Mouse (Mus musculus) right cerebral cortex, adult 2 months (tissue): ENCODE data around the gene Dcdc2a.

Experiments
- DNase-seq, 2 experiments: peaks; one replicate each; pipeline ENCODE4 v3.0.0; 2021 to 2022; ENCODE audit warnings: low spot score in 2 of 2

Dcdc2a gene

DNA sequence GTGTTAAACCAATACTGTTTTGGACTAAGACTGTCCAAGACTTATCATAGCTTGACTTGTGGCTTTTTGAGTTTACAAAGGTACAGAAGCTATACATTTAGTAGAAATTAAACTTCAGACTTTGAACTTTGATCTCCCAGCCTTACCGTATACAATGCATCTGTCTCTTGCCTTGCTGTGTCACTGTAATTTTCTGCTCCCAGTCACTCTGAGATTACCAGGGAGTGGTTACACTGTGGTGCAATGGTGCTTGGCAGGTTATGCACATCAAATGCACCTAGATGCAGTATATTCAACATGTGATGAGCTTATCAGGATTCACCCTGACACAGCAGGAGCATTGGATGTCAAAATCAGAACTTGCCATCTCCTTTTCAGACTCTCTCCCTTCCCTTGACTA, 122.0 kb downstream of the Dcdc2a start:
- no peak for DNase-seq

DNA sequence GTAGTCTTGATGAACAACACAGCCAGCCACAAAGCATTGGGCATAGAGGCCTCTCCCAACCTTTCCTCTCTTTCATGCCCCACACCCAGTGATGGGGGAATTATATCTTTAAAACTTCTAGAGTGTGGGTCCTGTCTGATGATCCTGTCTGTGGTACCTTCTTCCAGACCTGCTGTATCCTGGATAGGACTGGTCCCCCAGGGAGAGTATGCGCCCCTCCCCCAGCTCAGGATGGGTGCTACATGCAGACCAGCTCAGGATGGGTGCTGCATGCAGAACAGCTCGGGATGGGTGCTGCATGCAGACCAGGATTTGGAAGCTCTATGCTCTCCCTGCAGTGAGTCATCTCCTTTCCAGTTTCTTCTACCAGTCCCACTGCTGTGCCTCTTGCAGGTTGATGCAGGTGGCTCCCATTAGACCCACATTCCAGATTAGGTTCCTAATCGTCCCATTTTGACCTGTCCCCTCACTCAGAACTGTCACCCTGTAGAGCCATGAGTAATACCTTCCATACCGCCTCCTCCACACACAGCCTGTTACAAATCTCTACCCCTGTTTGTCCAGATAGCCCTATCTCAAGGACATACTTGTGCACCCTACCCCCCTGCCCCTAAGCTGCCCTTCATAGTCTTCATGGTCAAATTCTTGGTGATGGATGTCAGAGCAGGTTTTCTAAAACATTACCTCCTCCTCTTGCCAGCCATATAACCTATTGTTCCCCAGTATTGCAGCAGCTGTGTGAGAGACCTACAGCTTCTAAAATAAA, 122.6 kb downstream of the Dcdc2a start:
- no peak for DNase-seq

DNA sequence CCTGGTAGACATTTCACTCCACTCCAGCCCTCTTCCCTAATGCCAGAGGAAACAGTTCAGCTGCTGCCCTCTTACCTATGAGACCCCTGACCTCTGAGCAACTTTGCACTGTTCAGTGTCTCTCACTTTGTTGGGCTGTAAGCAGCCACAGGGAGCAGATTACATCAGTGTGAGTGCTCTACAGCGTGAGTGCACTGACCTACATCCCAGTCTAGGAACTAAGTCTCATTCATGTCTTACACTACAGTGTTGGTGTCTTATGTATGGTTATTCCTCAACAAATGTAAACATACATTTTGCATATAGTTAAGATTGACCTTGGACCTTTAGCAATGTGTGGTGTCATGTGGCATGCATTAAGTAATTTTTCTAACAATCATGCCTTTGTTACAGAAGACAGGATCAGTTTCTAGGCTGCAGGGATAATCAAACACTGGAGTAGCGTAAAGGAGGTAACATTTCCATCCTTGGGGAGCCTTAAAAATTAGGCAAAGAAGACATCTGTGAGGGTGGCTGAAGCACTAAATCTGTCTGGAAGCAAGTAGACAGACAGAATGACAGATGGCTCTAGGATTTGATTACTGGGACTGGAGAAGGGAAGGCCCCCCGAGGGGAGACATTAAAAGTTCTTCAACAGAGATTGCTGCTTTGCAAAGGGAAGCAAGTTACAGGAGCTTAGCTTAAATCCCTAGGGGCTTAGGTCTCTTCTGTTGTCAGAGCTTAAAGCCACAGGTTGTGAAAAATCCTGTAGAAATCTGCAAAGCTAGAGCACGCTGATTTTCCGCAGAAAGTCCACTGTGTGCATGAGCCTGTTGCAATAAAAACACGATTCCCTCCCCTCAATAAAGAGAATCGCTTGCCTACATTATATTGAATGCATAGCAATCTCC, 130.9 kb downstream of the Dcdc2a start:
- DNase-seq, result no peak

DNA sequence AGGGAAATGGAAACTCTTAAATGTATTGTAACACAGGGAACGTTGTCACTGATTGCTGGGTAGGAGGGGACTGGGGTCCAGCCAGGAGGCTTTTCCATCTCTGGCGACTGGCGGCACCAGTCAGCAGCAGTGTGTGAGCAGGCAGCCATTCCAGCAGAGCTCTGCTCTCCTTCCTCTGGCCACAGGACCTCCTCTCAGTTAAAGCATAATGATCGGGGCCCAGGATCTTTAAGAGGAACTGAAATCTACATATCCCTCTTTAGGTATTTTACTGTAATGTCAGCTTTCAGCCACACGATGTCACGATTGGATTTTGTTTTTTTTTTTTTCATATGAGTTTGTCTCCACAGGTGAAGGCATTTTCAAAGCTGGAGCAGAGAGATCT, 131.5 kb downstream of the Dcdc2a start:
- DNase-seq, result peak in 1 of 2 experiments; percentile 28

DNA sequence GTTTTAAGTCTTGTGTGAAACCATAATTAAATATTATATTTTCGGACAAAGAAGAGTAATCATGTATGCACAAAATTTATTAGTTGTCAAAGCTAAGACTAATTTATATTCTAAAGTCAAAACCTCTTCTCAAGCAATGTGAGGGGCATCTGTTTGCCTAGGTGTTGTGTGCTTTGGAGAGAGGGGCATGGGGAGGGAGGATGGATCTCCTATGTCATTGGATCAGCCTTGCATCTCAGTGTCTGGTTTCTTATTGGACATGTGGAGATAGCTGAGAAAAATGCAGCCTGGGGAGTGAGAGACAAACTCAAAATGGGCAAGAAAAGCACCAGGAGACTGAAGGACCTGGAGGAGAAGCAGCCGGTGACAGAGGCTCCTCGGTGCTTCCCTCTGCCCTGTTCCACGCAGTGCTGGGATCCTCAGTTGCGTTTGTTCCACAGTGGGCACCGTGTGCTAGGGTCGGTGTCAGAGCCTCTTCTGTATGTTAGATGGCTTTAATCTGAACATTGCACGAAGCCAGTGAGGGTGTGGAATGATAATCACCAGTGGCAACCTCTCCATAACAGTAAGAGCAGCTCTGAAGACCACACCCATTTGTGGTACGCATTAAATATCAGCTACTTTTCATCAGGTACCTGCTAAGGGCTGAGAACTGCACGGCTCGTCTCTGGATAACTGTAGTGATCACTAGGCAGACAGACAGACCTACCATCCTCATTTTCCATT, 133.8 kb downstream of the Dcdc2a start:
- DNase-seq, result no peak

DNA sequence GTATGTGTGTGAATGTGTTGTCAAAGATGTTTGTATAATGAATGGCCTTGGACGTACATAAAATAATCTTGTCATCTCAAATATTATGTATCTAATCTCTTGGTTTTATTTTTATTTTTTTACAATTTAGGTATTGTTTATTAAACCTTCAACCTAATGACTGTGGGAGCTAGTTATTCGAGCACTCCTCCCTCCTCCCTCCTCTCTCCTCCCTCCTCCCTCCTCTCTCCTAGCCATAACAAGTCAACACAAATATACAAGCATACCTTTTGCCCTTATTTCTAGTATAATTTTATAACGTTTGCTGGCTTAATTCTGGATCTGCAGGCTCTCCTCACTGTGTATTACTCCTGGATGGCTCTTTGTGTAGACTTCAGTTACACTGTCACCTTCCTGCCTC, 134.4 kb downstream of the Dcdc2a start:
- DNase-seq, result no peak

DNA sequence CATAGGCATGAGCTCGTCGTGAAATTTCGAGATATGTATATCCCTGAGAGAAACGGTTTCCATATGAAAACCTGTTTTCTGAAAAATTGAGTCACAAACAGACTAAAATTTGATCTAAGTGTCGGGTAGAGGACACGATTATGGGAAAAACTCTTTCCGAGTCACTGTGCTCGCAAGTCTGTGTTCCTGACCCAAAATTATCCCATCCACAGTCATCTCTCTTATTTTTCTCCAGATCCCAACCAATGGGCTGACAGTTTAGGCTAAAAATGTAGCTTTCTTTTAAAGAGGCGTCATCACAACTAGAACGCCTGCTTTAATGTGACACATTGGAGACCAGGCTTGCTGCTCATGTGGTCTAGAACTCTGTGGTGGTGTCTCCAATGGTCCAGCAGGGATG, 139.9 kb downstream of the Dcdc2a start:
- DNase-seq, result no peak

DNA sequence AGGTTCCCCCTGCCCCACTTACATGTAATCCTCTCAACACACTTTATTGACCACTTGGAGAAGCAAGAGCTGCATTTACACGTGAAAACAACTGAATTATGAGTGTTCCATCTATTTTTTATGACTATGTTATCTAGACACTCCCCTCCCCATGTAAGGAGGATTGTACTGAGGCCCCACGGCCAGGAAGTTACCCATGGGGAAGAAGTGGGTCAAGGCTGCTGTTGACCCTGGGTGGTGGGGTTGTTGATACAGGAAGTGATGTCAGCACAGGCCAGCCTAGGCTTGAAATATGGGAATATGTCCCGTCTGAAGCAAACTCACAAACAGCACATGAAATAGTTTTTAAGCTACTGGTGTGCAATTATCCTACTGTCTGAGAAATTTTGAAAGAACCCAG, 144.1 kb downstream of the Dcdc2a start:
- no peak for DNase-seq

DNA sequence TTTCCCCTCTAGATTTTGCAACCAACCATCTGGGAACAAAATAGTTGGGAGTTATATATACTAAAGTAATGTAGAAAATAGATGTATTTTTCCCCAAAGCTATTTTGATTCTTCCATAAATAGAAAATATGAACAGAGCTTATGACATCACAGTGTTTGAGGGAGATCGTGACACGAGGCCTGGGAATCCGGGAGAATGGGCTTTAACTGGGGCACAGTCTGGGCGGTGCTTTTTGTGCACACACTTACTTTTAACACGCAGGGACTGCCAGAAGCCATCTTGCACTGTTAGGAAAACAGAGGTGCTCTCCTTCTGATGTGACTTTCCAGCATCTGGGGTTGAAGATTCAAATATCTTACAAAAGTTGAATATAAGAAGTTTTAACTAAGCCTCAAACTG, 151.1 kb downstream of the Dcdc2a start:
- no peak for DNase-seq

DNA sequence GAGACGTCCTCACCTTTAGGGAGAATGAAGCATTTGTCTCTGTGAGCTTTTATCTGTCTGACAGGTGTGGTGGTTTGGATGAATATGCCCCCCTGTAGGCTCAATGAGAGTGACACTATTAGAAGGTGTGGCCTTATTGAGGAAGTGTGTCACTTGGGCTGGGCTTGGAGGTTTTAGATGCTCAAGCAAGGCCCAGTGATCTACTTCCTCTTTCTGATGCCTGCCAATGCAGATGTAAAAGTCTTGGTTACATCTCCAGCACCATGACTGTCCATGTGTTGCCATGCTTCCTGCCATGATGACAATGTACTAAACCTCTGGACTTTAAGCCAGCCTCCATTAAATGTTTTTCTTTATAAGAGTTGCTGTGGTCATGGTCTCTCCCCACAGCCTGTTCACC, 162.6 kb downstream of the Dcdc2a start:
- DNase-seq, result no peak

DNA sequence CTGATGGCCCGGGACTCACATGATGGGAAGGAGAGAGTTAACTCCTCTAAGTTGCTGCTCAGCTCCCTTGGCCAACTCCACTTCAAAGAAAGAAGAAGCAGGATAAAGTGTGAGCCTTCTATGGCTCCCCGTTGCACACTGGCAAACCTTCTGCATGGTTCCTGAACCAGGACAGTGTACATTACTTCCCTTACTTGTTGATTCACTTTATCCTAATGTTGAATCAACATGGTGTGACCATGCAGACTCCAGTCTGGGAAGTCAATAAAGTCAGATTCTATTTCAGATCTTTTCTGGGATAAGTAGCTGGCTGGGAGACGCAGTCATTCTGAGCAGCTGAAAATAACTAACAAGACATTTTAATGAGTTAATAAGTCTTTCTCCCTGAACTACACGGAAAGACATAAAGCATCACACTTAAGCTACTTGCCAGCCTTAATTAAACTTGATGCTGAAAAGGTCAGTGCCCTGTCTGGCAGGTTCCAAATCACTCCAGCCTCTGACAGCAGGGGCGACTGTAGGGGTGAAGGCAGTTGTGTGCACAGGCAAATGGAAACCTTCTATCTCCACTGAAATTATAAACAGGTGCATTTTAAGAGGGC, 164.5 kb downstream of the Dcdc2a start:
- no peak for DNase-seq

DNA sequence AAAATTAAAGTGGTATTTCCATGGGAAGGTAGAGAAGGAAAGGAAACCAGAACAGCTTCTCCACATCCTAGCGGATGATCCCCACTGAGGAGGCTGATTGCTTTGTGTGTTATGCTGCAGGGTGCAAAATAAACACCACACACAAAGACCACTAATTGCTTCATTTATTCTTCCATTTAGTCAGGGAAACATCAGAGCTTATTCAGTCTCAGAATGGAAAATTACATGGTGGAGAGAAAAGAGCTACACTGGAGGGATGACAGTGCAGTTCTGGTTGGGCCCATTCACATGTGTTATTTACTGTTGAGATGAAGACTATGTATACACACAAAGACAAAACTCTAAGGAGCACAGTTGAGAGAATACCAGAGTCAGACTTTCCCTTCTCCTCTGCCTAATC, 196.1 kb downstream of the Dcdc2a start:
- no peak for DNase-seq

DNA sequence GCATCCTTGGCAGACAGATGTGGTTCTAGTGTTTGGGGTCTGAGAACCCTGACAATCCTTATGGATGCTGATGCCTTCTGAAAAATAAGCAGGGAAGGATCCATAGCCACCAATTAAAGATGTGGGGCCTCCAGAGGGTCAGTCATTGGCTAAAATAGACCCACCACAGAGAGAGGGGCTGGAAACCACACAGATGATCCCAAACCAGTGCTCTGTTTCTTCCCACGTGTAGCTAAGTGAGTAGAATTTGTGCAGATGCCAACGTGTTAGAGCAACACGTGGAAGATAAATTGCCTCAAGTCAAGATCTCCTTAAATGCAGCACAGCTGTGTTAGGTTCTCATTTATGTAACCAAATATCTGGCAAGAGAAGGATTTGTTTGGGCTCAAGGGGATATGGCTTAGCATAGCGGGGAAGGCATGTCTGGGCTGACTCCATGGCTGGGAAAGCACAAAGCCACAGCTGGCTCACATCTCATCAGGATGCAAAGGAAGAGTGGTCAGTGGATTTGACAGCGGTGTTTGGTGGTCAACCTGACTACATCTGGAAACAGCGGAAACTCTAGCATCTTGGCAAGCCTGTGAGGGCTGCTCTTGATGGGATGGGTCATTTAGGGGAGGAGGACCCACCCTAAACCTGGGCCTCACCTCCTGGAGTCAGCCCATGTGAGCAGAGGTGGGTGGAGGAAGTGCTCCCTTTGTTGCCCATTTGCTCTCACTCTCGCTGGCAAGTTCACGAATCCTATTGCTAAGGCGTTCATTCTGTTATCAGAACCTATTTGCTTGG, 198.9 kb downstream of the Dcdc2a start:
- no peak for DNase-seq

DNA sequence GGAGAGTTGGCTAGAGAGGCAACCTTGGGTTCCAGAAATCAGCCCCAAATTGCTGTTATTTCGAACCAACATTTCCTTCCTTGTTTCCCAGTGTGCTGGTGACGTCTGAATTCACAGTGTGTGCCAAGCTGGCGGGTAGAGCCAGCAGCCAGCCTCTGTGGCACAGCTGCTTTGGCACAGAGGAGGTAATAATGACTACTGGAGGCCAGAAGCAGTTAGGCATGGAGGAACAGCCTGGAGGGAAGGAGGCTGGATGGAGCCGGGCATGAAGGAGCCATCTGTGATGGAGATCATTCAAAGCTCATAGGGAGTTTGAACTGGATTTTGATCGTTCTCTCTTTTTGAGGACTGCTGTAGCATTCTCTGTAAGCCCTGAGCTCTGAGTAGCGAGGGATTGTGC, 201.8 kb downstream of the Dcdc2a start:
- no peak for DNase-seq
